Mouse (Mus musculus) lung, postnatal 36 days (tissue): ENCODE measurements around the gene Hddc2.
"Not testable (repeated sequence)": the region's sequence is repeated elsewhere in the genome, so short reads cannot be mapped to it uniquely, and the experiment has no call there.

Experiments
- DNase-seq: peaks from one replicate; pipeline ENCODE4 v3.0.0; 2022; ENCODE audit warnings: mixed read lengths

The Hddc2 gene

GRCm38 (mm10) chr10:31354886-31355461, 41.8 kb downstream of the Hddc2 start:
- DNase-seq: no peak

- DNase-seq: no peak
These were observed 46.6 kb downstream of the Hddc2 start for GRCm38 (mm10) chr10:31359749-31360148.

- not testable (repeated sequence) for DNase-seq
These were observed 57.0 kb downstream of the Hddc2 start for GRCm38 (mm10) chr10:31370200-31370599.
